Mouse (Mus musculus) thymus, postnatal 10 days (tissue): ENCODE results near the gene Zdhhc14.

Experiments used
- DNase-seq, 2 experiments: peaks; one replicate each; pipeline ENCODE4 v3.0.0; 2021; ENCODE audit warnings: low spot score in 2 of 2

Zdhhc14 gene

DNA sequence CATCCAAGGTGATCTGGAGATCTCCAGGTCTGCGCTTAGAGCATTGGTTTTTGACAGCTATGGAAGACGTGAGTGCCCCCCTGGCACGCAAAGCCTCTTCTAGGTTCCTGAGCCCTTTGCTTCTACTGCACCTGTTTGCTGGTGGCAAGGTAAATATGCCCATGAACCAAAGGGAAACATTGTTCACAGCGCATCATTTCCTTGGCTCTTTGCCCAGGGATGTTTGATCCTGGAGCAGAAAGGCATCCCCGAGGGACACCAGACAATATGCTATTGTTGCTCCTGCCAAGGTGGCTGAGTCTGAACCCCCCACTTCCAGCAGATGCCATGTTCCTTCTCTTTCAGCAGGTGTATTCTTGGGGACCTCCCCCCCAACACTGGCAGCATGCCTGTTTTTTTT is 61.2 kb downstream of the Zdhhc14 start:
- no peak for DNase-seq

DNA sequence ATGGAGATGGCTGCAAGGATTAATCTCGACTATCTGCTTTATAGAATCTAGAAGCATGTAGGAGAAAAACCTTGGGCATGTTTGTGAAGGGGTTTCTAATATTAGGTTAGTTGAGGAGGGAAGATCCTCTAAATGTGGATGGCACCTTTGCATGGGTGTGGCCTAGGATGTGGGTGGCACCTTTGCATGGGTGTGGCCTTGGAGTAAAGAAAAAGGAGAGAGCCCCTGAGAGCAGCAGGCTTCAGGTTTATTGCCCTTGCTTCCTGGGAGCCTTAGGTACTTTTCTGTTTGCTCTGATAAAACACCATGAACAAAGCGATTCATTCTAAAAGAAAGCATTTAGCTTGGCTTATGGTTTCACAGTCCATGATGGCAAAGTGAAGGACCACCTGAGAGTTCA is 62.2 kb downstream of the Zdhhc14 start:
- DNase-seq, result no peak

DNA sequence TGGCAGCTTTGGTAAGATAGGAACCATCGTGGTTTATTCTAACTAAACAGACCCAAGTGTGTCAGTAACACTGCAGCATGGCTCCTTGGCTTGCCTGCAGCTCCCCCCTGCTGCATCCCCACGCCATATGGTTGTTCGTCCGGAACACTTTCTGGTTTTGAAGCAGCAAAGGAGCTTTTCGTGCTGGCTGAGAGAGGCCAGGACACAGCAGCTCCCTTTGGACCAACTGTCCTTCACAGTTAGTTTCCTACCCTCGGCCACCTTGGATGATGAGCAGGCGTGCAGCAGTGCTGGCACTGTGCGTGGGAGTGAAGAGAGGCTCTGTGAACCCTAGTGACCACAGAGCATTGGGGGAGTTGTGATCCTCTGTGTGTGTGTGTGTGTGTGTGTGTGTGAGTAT is 64.2 kb downstream of the Zdhhc14 start:
- no peak for DNase-seq

DNA sequence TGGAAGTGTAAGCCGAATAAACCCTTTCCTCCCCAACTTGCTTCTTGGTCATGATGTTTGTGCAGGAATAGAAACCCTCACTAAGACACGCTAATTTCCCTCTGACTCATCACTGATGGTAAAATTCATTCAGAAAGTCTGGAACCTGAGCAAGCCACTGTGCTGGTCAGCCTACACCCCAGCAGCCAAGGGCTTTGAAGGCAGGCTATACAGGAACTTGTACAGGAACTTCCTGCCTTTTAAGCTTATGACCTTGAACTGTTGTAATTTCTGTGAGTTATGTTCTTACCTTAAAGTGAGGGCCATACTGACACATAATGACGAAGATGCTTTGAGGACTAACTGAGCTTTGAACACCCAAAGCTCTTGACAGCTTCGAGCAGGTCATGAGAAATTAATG is 67.9 kb downstream of the Zdhhc14 start:
- no peak for DNase-seq

DNA sequence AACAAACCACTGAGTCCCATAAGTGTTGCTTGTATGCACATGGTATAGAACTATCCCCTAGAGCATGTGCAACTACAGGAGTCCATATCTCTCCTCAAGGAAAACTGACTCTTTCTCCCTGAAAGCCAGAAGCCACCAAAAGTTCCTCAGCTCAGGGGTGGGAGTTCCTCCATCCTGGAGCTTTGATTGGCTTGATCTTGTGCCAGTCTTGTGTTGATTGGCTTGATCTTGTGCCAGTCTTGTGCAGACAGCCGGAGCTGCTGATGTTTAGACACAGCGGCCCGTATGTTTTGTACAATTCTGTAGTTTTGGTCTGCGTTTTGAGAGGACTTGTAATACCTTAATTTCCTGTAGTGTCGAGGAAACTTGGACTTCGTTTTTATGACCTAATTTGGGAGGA is 70.8 kb downstream of the Zdhhc14 start:
- no peak for DNase-seq

DNA sequence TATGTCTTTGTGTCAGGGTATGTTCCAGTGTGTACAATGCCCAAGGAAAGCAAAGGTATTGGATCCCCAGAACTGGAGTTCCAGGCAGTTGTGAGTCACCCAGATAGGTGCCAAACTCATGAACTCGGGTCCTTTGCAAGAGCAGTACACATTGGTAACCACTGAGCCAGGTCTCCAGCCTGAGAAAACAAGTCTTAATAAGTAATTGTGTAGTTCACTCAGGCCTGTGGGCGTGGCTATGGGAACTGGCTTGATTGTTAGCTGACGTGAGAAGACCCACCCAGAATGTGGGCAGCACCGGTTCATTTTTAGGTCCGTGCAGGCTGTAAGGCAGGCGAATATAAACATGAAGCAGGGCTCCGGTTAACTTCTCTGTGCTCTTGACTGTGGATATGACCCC is 73.6 kb downstream of the Zdhhc14 start:
- DNase-seq, result no peak

DNA sequence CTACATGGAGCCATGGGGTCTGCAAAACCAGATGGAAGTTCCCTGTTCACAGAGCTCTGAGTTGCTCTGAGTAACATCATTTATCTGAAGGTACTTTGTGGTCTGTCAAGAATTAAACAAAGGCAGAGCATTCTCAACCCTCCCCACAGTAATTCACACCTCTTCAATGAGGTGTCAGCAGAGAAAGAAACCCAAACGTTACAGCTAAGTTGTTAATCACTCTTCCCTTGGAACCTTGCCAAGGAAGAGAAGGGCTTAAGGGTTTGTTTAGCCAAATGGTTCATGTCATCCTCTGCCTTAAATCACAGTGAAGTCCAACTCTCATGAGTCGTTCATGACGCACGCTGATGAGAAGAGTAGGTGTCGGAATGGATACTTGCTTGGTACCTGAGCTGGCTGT is 75.6 kb downstream of the Zdhhc14 start:
- DNase-seq, result no peak

DNA sequence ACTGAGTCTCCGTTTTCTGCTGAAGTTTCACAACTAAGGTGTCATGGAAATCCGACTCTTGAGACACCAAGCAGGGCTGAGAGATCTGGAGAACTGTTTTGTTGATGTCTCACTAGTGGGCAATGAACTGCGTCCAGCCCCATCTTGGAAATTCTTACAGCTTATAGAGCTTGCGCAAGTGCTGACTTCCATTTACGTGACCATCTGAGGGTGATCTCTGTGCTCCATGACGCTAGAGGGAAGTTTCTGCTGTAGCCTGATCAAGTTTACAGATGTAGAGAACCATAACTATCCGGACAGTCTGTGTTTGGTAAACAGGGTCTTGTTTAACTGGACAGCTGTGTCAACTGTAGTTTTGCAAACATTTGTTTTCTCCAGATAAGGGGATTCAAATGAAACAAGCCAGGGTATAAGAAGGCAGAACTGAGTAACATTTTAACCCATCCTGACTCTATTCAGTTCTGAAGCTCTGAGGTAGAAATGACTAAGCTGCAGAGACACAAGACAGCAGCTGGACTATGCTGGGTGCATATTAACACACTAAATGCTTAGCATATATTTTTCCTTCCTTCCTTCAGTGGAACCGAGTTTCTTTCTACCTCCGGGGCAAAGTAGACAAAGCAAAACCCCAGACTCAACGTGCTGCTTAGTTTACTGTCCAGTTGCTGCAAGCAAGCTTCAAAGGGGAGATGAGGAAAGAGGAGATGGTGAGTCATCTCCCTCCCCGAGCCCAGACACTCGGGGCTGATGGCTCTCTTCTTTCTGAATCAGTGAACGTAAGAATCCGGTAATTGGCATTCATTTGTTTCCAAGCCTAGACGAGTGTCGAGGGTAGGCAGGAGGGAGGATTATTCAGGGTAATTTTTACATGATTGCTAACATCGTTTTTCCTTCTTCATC is 77.0 kb downstream of the Zdhhc14 start:
- no peak for DNase-seq

DNA sequence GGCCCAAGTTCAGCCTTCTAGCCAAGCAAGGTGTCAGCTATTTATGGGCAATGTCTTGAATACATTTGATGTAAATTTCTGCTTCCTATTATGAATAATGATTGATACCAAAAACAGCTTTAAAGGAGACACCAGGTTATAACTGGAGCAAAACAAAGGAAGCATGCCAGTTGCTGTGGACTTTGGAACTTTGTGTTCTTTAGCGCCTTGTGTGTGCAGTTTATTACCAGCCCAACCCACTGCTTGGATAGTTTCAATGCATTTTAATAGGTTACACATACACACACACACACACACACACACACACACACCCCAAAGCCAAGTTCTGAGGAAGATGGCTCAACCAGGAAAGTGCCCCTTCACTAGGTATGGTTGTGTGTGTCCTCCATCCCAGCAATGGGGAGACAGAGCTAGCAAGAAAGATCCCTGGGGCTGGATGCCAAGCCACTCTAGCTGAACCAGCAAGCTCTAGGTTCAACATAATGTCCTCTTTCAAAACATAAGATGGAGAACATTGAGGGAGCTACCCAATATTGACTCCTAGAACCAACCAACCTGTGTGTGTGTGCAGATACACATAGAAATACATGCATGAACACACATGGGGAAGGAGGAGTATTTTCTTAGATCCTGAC is 79.9 kb downstream of the Zdhhc14 start:
- no peak for DNase-seq

DNA sequence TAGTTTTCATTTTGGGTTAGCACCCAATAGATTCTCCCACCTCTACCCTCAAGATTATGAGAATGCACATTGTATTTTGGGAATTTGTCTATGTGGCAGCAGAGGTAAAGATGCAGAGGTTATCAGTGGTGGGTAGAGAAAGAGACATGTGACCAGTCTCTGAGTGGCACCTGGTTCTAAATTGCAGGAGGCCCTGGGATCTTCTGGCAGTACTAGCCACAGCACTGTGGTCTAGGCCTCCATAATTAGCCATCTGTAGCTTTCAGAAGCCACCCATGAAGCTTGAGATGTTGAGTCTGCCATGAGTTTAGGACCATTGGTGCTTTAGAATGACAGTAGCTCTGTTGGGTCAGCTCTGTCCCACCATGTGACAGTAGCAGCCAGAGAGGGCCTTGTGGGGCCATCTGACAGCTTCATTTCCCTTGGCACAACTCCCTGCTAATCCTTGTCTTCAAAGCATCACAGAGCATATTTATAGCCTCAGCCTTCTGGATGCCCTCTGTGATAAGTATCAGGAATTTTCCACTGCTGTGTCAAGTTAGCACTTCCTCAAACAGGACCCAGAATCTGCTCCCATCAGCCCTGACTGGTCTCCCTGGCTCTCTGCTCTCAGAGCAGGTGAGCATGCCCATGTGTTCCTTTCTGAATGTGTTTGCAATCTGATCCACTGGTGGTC is 80.5 kb downstream of the Zdhhc14 start:
- DNase-seq, result no peak

DNA sequence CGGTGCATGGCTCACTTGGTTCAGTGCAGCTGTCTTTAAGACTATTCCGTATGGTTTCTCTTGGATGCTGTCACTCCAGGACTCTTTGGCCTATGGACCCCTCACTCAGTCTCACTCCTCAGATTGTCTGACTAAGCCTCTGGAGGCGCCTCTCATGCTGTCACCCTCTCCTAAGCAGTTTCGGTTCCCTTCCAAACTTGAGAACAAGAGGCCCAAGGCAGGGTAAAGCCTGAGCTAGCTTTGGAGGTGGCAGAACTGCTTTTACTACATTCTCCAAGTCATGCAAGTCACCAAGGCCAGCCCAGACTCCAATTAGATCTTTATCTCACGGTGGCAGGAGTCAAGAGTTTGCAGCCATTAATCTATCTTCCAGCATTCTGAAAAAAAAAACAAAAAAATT is 82.3 kb downstream of the Zdhhc14 start:
- no peak for DNase-seq

DNA sequence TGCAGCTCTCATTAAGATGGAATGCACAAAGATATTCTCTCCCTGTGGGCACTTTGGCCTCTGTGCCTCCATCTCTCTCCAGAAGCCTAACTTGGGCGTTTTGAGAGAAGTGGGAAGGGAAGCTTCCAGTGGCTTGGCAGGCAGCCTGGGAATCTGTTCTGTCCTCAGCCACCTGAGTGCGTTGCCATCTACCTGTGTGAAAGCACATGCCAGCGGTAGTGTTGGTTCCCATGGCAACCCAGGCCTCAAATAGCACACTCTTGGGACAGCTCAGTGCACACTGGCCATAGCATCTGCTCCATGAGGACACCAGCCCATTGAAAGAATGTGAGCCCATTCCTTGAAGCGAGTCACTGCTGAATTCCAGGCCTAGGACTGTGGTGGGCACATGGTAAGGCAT is 83.2 kb downstream of the Zdhhc14 start:
- DNase-seq, result no peak

DNA sequence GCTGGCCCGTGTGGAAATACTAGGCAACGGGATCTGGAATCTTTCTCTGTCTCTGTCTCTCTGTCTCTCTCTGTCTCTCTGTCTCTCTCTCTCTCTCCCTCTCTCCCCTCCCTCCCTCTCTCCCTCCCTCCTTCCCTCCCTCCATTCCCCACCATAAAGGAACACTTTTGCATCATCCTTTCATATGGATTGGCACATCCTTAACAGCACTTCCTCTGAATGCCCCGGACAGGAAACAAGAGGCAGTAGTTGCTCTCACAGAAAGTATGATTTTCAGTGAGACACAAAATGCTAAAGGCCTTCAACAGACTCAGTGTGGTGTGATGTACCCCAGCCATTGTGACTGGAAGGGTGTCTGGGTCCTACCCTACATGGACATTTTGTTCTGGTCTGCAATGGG is 89.9 kb downstream of the Zdhhc14 start:
- DNase-seq, result no peak

DNA sequence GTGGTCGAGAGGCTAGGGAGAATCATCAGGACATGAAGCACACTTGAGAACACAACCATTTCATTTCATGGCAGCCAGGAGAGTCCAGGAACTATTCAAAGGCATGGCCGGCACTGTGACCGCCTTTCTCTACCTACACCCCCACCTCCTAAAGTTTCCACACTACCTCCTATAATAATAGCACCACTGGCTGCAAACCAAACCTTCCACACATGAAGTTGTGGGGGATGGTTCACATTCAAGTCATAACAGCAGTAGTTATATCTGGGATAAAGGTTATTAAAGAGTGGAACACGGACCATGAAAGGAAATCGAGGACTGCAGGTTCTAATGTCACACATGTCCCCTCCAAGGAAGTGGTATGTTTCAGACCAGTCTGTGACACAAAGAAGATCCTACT is 90.6 kb downstream of the Zdhhc14 start:
- DNase-seq, result no peak

DNA sequence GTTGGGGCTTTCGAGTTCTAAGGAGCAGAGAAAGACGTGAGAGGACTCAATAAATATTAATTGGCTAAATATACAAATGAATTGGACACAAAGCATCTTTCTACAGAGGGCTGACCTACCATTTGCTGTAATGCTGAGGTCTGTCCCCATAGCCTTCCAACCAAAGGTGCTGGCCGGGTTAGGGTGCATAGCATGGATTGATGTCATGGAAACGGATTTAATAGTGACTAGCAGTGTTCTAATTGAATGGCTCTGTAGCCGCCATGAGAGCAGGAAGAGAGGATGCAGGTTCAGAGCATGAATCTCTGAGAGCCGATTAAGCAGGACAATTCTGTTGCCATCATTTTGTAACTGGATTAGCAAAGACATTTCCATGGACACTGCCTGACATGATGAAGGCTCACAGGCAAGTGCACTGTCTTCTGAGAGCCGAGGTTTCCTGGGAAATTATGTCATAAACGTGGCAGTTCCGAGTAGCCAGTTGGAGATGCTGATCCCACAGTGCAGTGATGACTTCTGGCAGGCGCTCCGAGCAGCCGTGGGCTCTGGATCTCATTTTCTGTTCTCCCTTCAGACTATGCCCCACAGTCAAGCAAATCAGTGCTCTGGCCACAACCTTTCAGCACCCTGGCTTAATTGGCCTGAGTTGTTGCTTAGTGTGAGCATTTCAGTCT is 91.3 kb downstream of the Zdhhc14 start:
- no peak for DNase-seq

DNA sequence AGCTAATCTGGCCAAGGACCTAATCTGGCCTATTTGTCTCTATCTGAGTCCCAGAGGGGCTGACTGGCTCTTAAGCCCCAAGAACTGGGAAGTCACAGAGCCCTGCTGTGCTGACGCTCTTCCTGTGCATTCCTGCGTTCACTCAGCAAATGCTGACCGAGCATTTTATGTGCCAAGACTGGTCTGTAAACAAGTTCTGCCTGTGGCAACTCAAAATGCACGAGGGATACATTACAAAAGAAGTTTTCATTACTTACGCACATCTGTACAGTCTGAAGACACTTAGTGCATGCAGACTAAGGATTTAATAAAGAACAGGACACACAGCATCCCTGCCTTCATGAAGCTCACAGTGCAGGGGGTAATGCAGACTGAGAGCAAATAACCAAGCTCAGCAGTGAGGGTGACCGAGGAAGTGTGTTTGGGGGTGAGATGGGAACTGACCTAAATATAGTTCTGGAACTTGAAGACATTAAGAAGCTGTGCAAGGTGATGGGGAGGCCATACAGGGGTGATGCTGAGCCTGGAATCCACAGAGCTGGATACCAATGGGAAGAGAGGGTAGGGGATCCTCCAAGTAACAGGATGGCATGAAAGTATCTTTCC is 99.3 kb downstream of the Zdhhc14 start:
- DNase-seq, result no peak

DNA sequence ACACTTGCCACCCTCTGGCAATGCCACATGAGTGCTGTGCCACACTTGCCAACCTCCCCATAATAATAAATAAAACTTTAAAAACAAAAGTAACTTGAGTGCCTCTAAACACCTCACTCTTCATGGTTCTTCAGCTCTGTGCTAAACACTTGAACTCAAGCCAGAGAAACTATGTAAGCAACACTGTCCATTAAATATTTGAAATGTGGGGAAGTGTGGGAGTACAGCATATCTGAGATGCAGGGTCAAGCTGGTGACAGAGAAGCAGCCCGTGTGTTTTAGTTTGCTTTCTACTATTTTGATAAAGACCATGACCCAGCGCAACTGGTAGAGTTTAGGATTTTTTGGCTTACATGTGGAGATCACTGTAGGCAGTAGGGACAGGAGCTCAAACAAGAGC is 100.7 kb downstream of the Zdhhc14 start:
- no peak for DNase-seq

DNA sequence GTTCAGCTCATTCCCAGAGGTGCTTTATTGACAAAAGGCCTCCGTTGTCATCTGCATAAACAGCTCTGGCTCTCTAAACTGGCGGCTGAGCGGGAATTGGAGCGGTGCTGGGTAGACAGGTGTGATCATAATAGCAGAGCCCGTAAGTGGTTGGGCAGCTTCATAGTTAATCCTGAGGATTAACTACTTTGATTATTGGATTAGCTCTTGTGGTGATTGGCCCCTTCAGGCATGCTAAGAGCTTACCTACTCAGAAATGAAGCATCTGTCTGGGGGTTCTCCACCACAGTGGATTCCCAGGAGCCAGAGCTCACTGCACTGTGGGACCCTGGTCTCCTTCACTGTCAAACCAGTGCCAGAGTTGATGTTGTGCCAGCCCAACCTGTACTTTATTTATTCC is 102.7 kb downstream of the Zdhhc14 start:
- no peak for DNase-seq

DNA sequence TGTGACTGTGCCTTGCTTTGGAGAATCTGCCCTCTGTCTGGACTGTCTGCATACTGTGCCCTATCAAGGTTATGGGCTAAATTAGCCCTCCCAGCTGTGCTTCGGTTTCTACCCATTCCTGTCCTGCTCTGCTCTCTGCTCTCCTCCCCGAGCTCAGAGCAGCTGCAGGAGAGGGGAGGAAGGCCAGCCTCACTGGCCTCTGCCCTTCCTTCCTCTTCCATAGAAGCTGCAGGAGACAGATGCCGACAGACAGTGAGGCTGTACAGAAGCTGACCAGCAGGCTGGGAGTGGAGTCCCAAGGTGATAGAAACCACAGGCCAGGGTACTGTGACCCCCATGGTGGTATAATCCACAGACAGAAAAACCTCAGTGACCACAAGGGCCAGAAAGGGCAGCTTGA is 104.1 kb downstream of the Zdhhc14 start:
- DNase-seq, result no peak

DNA sequence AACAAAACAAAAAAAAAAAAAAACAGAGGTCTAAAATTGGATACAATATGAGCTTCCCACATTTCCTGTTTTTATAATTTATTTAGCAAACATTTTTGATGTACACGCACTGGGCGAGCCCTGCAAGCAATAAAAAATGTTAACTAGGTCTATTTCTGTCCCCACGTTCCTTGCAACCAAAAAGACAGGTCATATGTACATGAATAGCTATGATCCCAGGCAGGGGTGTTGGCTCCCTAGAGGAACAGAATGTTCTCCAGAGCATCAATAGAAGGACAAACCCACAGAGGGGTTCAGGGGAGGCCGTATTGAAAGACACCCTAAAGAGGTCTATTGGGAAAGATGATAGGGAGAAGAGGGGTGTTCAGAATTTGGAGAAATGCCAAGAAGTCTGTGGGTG is 106.6 kb downstream of the Zdhhc14 start:
- DNase-seq, result no peak

DNA sequence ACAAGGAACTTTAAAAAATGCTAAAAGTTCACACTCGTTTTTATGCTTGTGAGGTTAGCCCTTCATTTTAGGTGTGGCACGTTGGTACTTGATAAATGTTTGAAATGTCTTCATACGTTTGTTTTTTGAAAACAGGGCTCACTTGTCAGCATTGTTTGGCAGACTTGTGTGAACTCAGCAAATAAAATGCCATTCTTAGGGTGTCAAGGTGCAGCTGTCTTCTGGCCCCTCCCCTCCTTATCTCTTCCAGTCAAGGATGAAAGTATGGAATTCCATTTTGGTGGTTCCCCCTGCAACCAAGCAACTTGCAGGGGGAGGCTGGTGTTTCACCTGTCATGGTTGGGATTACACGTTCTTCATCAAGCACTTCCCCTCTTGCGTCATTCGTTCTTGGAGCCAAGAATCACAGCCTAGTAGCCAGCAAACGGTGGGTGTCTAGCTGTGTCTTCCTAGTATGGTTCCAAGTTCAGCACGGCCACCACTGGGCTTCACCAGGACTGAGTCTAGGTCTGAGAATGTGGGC is 108.2 kb downstream of the Zdhhc14 start:
- no peak for DNase-seq

DNA sequence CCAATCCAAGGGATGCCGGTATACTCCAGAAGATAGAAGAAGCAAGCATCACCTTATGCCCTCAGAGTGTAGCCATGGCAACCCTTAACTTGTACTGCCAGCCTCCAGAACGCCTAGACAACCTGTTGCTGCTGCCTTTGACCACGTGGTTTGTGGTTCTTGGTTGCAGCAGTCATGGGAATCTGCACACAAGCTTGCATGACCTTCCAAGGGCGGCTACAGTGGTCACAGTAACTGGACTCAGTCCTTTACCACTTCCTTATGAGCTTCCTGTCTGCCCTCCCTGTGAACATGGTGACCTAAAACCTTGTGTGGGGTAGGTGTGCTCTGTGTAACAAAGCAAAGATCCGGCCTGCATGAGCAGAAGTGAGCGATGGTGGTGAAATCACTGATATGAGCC is 109.6 kb downstream of the Zdhhc14 start:
- DNase-seq, result no peak
